Mouse (Mus musculus): ENCODE results near the gene Bcar1.

Bcar1 gene

DNA sequence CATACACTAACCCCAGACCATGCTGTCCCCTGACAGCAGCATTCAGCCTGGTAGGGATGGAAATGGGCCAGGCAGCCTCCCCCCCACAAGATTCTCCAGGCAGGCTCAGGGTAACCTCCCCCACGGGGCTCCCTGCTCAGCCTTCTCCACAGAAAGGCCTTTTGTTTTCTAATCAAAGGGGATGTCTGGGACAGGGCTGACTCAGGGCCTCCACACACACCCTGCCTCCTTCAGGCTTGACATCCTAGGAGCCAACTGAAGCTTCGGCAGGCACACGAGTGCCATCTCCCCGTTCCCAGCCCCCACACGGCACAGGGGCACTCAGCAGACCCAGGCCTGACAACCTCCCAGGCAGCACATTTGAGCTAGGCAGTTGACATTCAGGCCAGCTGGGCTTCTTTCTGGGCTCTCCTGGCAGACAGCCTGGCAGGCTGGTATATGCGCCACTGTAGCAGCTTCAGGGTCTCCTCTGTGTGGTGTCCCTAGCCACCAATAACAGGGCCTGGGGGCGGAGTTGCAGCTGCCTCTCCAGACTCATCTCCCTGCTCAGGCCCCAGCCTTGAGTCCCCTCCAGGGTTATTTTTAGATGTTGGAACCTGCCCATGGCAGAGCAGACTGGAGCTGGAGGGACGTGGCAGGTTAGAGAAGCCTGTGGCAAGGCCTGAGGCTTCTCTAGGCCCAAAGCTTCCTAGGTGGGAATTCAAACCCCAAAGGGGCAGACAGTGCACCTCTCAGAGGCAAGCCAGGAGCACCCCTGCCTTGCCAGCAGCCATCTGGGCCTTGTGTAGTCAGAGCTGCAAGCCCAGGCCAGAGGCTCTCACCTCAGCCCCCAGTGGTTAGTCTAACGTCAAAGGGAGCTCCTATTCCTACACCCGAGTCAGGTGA is 26.8 kb downstream of the Bcar1 start:
- DNase-seq (ENCODE audit: extremely low read depth, low read depth, low spot score), result no peak

DNA sequence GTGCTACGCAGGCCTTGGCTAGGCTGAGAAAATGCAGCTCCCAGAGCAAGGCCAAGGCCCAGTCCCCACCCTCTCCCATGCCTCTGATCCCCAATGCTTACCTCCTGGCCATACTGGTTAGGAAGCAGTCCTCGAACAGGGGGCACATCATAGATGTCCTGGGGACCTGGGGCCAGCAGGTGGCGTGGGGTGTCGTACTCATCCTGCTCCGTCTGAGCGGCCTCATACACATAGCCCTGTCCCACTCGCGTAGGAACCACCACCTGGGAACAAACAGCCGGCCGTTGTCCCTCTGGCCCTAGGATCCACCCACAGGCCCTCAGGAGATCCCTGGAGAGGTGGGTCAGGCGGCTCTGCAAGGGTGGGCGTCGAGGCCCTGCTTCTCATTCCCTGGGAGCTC is 28.1 kb downstream of the Bcar1 start:
- DNase-seq (ENCODE audit: extremely low read depth, low read depth, low spot score), result no peak

DNA sequence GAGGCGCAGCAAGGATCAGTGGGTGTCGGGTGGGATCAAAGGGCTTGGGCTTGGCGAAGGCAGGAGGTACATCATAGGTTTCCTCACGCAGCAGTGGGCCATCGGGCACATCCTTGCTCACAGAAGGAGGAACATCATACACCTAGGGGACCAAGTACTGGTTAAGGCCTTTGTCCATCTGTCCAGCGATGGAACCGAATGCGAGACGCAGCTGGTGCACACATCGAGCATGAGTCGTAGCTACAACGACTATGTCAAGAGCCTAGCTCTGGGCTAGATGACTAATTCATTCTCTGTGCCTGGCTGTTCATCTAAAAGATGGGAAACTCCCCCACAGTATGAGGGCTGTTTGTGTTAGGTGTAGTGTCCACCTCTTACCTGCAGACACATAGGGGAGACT is 29.3 kb downstream of the Bcar1 start:
- DNase-seq (ENCODE audit: extremely low read depth, low read depth, low spot score), result no peak

DNA sequence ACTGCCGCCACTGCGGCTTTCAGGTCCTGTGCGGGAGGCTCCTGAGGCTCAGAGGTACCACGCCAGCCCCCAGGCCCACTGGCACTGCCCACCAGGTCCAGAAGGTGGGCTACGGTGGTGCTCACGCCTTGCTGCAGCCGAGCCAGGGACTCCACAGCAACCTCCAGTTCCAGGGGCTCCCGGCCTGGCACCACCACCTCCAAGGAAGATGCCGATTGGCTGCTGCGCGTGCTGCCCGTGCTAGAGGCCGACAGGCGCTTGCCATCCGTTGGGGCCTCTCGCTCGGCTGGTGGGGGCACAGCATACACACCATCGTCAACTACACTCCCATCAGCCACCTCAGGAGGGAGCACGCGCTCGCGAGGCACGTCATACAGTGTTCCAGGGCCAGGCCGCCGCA is 29.8 kb downstream of the Bcar1 start:
- no peak for DNase-seq (ENCODE audit: extremely low read depth, low read depth, low spot score)

DNA sequence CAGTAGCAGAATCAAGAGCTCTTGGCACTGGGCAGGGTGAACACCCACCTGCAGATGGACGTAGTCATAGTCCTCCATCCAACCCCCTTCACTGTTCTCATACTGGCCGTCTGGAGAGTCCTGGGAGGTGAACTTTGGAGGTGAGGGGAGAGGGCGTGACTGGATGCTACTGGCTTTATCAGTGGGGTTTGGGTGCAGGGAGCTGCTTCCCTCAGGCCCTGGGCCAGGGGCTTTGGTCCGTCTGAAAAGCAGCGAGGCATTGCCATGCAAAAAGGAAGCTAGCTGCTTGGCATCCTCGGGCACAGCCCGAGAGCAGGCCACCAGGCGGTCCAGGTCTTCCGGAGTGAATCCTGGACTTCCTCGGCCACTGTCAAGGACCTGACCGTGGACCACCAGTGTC is 30.3 kb downstream of the Bcar1 start:
- no peak for DNase-seq (ENCODE audit: extremely low read depth, low read depth, low spot score)

- no peak for DNase-seq (ENCODE audit: extremely low read depth, low read depth, low spot score)
Observed at GRCm38 (mm10) chr8:111712588-111712987, 31.0 kb downstream of the Bcar1 start.

- DNase-seq (ENCODE audit: extremely low read depth, low read depth, low spot score), result no peak
Observed at GRCm38 (mm10) chr8:111712135-111712534, 31.5 kb downstream of the Bcar1 start.

- DNase-seq (ENCODE audit: extremely low read depth, low read depth, low spot score), result no peak
Observed at GRCm38 (mm10) chr8:111710777-111711485, 32.7 kb downstream of the Bcar1 start.

GRCm38 (mm10) chr8:111709223-111709622 is 34.4 kb downstream of the Bcar1 start:
- no peak for DNase-seq (ENCODE audit: extremely low read depth, low read depth, low spot score)

GRCm38 (mm10) chr8:111708265-111708664 is 35.3 kb downstream of the Bcar1 start:
- DNase-seq (ENCODE audit: extremely low read depth, low read depth, low spot score), result no peak

DNA sequence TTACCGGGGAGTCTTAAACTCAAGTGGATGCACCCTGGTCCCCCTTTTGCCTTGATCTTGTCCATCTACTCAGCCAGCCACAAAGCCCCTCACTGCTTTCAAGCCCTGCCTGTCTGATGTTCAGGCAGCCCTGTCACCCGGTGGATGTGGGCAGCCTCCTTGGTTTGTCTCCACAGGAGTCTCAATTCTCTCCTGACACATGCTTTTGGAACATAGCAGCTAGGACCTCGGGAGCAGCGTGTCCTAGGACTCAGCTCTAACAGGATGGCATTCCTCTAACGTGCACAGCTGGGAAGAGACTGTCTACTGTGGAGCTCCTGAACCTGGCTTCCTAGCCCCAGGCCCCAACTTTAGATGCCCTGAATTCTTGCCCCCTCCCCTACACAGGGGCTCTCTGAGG is 37.9 kb downstream of the Bcar1 start:
- no peak for DNase-seq (ENCODE audit: extremely low read depth, low read depth, low spot score)

GRCm38 (mm10) chr8:111705222-111705621 is 38.4 kb downstream of the Bcar1 start:
- DNase-seq (ENCODE audit: extremely low read depth, low read depth, low spot score), result no peak

DNA sequence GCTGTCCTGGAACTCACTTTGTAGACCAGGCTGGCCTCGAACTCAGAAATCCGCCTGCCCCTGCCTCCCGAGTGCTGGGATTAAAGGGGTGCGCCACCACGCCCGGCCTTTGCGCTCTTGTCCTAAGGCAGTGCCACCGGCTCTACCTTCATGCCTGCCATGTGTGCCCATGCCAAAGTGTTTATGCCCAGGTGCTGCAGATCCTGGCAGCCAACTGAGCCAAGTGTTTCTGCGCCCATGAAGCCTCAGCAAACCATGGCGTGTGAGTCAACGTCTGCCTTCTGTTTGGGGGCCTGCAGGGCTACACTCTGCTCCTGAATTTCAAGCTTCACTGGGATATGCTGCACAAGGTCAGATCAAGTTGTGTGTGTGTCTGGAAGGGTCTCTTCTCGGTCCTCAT is 39.0 kb downstream of the Bcar1 start:
- no peak for DNase-seq (ENCODE audit: extremely low read depth, low read depth, low spot score)

- no peak for DNase-seq (ENCODE audit: extremely low read depth, low read depth, low spot score)
Observed at GRCm38 (mm10) chr8:111701380-111701779, 42.2 kb downstream of the Bcar1 start.

GRCm38 (mm10) chr8:111700740-111701139 is 42.9 kb downstream of the Bcar1 start:
- DNase-seq (ENCODE audit: extremely low read depth, low read depth, low spot score), result no peak

GRCm38 (mm10) chr8:111700201-111700600 is 43.4 kb downstream of the Bcar1 start:
- DNase-seq (ENCODE audit: extremely low read depth, low read depth, low spot score), result no peak

DNA sequence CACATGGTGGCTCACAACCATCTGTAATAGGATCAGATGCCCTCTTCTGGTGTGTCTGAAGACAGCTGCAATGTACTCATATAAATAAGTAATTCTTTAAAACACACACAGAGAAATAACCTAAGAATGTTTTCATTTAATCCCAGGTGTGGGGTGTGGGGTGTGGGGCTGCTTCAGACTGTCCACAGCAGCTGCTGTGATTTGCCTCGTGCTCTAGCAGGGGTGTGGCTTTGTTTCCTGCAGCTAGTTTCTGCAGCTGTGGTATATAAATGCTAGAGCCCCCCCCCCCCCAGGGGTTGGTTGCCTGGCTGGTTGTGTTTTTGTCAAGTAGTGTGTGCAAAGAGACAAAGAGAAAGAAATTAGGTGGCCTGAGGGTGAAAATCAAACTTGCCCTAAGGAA is 44.6 kb downstream of the Bcar1 start:
- no peak for DNase-seq (ENCODE audit: extremely low read depth, low read depth, low spot score)

DNA sequence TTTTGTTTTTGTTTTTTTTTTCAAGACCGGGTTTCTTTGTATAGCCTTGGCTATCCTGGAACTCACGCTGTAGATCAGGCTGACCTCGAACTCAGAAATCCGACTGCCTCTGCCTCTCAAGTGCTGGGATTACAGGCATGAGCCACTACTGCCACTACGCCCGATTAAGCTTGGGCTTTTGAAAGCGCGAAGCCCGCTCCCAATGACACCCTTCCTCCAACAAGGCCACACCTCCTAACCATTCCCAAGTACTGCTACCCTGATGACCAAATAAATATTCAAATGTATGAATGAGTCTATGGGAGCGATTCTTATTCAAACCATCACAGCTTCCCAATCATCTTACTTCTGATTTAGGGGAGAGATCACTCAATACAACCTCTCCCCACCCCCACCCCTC is 46.0 kb downstream of the Bcar1 start:
- no peak for DNase-seq (ENCODE audit: extremely low read depth, low read depth, low spot score)

DNA sequence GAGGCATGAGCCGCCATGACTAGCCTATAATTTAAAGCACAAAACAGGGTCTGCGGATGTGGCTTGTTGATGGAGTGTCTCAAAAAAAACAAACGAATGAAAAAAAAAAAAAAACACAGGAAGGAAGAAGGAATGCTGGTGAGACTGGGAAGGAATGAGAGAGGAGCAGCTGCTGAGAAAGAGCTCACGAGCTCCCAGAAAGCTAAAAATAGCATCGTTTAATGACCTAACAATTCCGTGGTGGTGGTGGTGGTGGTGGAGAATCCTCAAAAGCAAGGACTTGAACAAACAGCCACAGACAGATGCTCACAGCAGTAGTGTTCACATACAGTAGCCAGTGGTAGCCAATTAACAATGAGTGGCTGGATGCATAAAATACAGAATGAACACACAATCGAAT is 48.2 kb downstream of the Bcar1 start:
- no peak for DNase-seq (ENCODE audit: extremely low read depth, low read depth, low spot score)

GRCm38 (mm10) chr8:111693261-111693741 is 50.3 kb downstream of the Bcar1 start:
- DNase-seq (ENCODE audit: extremely low read depth, low read depth, low spot score), result no peak

DNA sequence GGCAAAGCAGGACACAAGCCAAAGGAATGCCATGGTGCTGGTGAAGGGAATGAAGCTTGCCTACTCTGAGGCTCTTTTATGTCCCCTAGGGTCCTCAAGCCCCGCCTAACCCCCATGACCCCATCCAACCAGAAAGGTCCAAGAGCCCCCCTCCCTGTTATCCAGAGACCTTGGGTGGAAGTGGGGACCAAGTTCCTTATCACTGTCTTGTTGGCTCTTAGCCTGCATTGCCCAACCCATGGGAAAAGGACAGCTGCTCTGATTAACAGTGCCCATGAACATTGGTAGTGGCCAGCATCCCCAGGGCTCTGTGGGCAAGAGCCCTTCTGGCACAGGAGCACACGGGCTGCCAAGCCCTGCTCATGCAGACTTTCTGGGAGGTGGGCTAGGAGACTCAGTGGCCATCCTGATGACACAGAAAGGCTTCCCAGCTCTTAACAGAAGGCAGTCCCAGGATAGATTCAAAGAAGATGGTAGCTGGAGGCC is 52.6 kb downstream of the Bcar1 start, which contains the start of gene Ctrb1:
TSS of gene Ctrb1 (minus strand) at position 51 of the 486 bp plus-strand sequence.
- no peak for DNase-seq (ENCODE audit: extremely low read depth, low read depth, low spot score)

DNA sequence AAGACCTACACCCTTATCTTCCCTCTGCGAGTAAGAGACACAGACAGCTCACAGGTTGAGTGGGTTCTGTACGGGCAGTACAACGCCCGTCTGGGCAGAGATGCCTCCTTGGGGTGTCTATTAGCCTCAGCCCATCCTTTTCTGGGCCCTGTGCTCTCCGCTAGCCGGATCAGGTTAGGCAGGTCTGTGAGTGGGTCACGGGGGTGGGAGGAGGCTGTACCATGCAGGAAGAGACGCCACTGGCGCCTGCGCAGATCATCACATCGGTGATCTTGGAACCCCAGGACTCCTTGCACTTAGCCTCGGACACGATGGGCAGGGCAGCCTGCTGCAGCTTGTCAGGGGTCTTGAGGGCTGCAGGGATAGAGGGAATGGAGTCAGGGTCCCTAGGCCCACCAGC is 56.7 kb downstream of the Bcar1 start:
- no peak for DNase-seq (ENCODE audit: extremely low read depth, low read depth, low spot score)
